Mouse (Mus musculus) midbrain, postnatal 0 days (tissue): ENCODE data around the gene Slc7a5. TPM values are rescaled to one million over a fixed set of nuclear protein-coding genes. Genes with fewer than 3 reads are reported as not detected.

Experiments used
- ATAC-seq: fragments of 200-750 bp; cut with Nextera tagmentation; 2 replicates; pipeline ENCODE4 v1.8.0; 2017; ENCODE audit warnings: moderate number of reproducible peaks, mild to moderate bottlenecking, moderate TSS enrichment, moderate library complexity; ENCODE audit not compliant: low FRiP score
- DNase-seq: peaks from one replicate; pipeline ENCODE4 v3.0.0-alpha.2; 2015; ENCODE audit warnings: low spot score
- H3K27ac ChIP-seq: fragments of 300-500 bp; sonication (generic); 2 replicates; pipeline ENCODE4 v1.5.1; 2014; ENCODE audit warnings: low read depth, mild to moderate bottlenecking, low read length, mixed read lengths
- H3K27me3 ChIP-seq: fragments of 300-500 bp; sonication (generic); 2 replicates; pipeline ENCODE4 v1.6.1; 2014; ENCODE audit warnings: low read length, control low read depth, mixed read lengths; ENCODE audit not compliant: insufficient read depth
- H3K36me3 ChIP-seq: fragments of 300-500 bp; sonication (generic); 2 replicates; pipeline ENCODE4 v1.6.1; 2014; ENCODE audit warnings: low read length, control low read depth, mixed read lengths; ENCODE audit not compliant: insufficient read depth
- H3K4me1 ChIP-seq: fragments of 300-500 bp; sonication (generic); 2 replicates; pipeline ENCODE4 v1.6.1; 2014; ENCODE audit warnings: mild to moderate bottlenecking, control low read depth, antibody characterized with exemption, low read length, mixed read lengths; ENCODE audit not compliant: insufficient read depth
- H3K4me2 ChIP-seq: fragments of 300-500 bp; sonication (generic); 2 replicates; pipeline ENCODE4 v1.6.1; 2014; ENCODE audit warnings: low read depth, mild to moderate bottlenecking, low read length, mixed read lengths; ENCODE audit not compliant: poor library complexity, severe bottlenecking
- H3K4me3 ChIP-seq: fragments of 300-500 bp; sonication (generic); 2 replicates; pipeline ENCODE4 v1.5.1; 2014; ENCODE audit warnings: low read depth, mild to moderate bottlenecking, low read length, moderate library complexity
- H3K9ac ChIP-seq: fragments of 300-500 bp; sonication (generic); replicated peaks from 2 replicates; pipeline ENCODE4 v1.6.1; 2014; ENCODE audit warnings: mild to moderate bottlenecking, low read length, moderate library complexity, mixed read lengths; ENCODE audit not compliant: poor library complexity, severe bottlenecking
- H3K9me3 ChIP-seq: fragments of 300-500 bp; sonication (generic); 2 replicates; pipeline ENCODE4 v1.6.1; 2016; ENCODE audit warnings: low read length, control low read depth
- CTCF ChIP-seq: IDR thresholded peaks from 2 replicates; pipeline ENCODE4 v1.5.1; 2016; ENCODE audit warnings: antibody characterized with exemption, mild to moderate bottlenecking
- WGBS: fragments of 180-500 bp; shearing (Covaris S2); extraction: QIAGEN DNeasy Blood & Tissue Kit; methylation state at CpG from one replicate; pipeline ENCODE4 v1.1.7; 2014; 5-methylcytosine and 5-hydroxymethylcytosine counted together
- polyA plus RNA-seq: library from polyadenylated mRNA; unstranded; fragments of >200 nt; fragmentation: Nextera tagmentation; extraction: Ambion mirVana; gene quantifications from 2 replicates; pipeline ENCODE4 v1.2.1, GENCODE M21; 2015
- total RNA-seq: library from RNA; depleted of rRNA; stranded (reverse); fragments of >200 nt; gene quantifications from 2 replicates; pipeline ENCODE4 v1.2.3, GENCODE M21; 2014

Slc7a5 gene
- total and polyA plus RNA-seq, 2 experiments from 2014 or later, result 64.5 to 115 TPM

- no peak for TF ChIP-seq CTCF
- H3K4me1 ChIP-seq, result no peaks in the 10 kb centered on the region
- H3K36me3 ChIP-seq, result peaks cover 54% of the 10 kb centered on the region
- 87% methylated on average over 5 of the region's 5 CpGs for WGBS
- no peak overlapping the region for H3K9ac ChIP-seq
- H3K4me3 ChIP-seq, result no peak overlapping the region
- no peak overlapping the region for H3K4me2 ChIP-seq
- H3K9me3 ChIP-seq, result no peaks in the 10 kb centered on the region
- no peak for DNase-seq
- no peak overlapping the region for H3K27ac ChIP-seq
- H3K27me3 ChIP-seq, result no peaks in the 10 kb centered on the region
- 0 out of 2 replicates have a peak, but pooled peaks have one; percentile 6 for ATAC-seq
Observed at GRCm38 (mm10) chr8:121881921-121882320, 25.6 kb downstream of the Slc7a5 start.

GRCm38 (mm10) chr8:121880818-121881217 is 26.7 kb downstream of the Slc7a5 start:
- H3K9me3 ChIP-seq, result no peaks in the 10 kb centered on the region
- no peak overlapping the region for H3K4me3 ChIP-seq
- ATAC-seq (no peak), DNase-seq (no peak)
- no peak overlapping the region for H3K9ac ChIP-seq
- H3K27me3 ChIP-seq, result no peaks in the 10 kb centered on the region
- no peak for TF ChIP-seq CTCF
- no peak overlapping the region for H3K4me2 ChIP-seq
- H3K27ac ChIP-seq, result no peak overlapping the region
- no peaks in the 10 kb centered on the region for H3K4me1 ChIP-seq
- 94% methylated on average over 1 of the region's 1 CpGs for WGBS
- H3K36me3 ChIP-seq, result peaks cover 44% of the 10 kb centered on the region

DNA sequence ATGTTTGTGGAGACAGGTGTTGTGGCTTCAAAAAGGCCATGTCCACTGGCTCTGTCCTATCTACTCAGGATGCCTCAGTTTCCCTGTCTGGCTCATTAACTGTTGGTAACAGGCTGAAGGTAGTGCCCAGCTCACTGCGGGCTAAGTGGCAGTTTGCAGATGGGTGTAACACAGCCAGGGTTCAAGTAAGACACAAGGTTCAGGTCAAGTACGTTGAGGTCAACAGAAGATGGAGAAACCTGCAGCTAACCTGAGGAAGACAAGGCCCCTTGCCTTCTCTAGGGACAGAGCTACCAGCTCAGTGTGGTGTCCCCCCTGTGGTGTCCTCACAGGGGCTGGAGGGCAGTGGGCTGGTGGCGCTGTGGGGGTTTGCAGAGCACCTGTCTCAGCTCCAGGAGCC is 27.8 kb downstream of the Slc7a5 start:
- H3K4me3 ChIP-seq, result no peak overlapping the region
- WGBS, result 80% methylated on average over 3 of the region's 3 CpGs
- H3K4me2 ChIP-seq, result no peak overlapping the region
- DNase-seq, result no peak
- H3K9ac ChIP-seq, result no peak overlapping the region
- peaks cover 35% of the 10 kb centered on the region for H3K36me3 ChIP-seq
- no peak for TF ChIP-seq CTCF
- H3K4me1 ChIP-seq, result no peaks in the 10 kb centered on the region
- no peak for ATAC-seq
- H3K9me3 ChIP-seq, result no peaks in the 10 kb centered on the region
- no peaks in the 10 kb centered on the region for H3K27me3 ChIP-seq
- no peak overlapping the region for H3K27ac ChIP-seq

DNA sequence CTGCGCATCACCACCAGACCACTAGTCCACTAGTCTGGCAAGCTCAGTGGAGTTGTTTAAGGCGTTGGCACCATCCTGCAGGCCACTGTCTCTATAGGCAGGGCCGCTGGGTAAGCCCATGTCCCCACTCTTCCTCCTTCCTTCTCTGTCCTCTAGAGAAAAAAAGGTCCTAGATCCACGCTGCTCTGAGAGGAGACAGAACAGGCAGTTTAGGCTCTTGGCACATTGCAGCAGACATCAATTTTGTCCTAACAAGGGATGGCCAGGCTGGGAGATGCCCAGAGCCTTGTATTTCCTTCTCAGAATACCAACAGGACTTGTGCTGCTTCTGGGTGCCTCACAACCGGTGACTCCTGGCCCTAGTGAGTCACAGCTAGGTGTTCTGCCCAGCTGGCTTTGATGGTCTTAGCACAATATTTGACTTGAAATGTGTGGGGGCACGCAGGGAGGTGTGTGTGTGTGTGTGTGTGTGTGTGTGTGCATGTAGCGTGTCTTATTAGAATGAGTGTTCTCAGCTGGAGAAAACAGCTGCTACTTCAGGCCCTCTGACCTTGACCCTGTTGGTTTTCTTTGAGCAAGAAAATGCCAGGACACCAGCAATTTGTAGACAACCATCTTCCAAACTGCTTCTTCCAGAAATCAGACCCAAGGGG is 29.5 kb downstream of the Slc7a5 start:
- H3K9me3 ChIP-seq, result no peaks in the 10 kb centered on the region
- TF ChIP-seq CTCF, result no peak
- H3K9ac ChIP-seq, result no peak overlapping the region
- no peaks in the 10 kb centered on the region for H3K4me1 ChIP-seq
- DNase-seq, result no peak
- H3K27me3 ChIP-seq, result no peaks in the 10 kb centered on the region
- H3K36me3 ChIP-seq, result peaks cover 20% of the 10 kb centered on the region
- WGBS, result 90% methylated on average over 7 of the region's 7 CpGs
- no peak overlapping the region for H3K4me2 ChIP-seq
- no peak overlapping the region for H3K27ac ChIP-seq
- H3K4me3 ChIP-seq, result no peak overlapping the region
- no peak for ATAC-seq

DNA sequence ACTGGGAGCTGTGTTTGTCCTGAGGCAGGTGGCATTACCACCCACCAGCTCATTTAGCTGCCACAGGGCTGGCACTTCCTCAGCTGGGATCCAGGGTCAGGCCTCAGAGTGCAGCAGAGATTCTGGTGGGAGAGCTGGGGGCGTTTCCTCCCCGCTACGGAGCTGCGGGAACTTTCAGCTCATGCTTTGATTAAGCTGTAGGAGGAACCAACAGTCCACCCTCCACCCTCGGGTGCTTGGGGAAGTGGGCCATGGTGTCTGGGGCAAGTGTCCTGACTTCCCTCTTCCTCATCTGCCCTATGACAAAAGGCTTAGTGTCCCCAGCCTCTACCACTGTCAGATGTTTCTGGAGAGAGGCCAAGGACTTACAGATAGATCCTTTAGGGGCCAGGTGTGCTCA is 30.3 kb downstream of the Slc7a5 start:
- whole genome bisulfite sequencing, result 75% methylated on average over 5 of the region's 5 CpGs
- H3K27me3 ChIP-seq, result no peaks in the 10 kb centered on the region
- H3K4me2 ChIP-seq, result no peak overlapping the region
- no peak overlapping the region for H3K4me3 ChIP-seq
- peaks cover 3% of the 10 kb centered on the region; the same call in 1 of the 2 replicates for H3K4me1 ChIP-seq
- no peak for TF ChIP-seq CTCF
- DNase-seq (no peak), ATAC-seq (no peak)
- H3K36me3 ChIP-seq, result peaks cover 15% of the 10 kb centered on the region
- H3K9ac ChIP-seq, result no peak overlapping the region
- no peaks in the 10 kb centered on the region for H3K9me3 ChIP-seq
- no peak overlapping the region for H3K27ac ChIP-seq

- TF ChIP-seq CTCF, result no peak
- 85% methylated on average over 9 of the region's 9 CpGs for WGBS
Observed at GRCm38 (mm10) chr8:121875517-121875916, 32.0 kb downstream of the Slc7a5 start.

More at GRCm38 (mm10) chr8:121875517-121875916, 32.0 kb downstream of the Slc7a5 start:
- H3K4me3 ChIP-seq, result no peak overlapping the region
- no peaks in the 10 kb centered on the region for H3K9me3 ChIP-seq
- DNase-seq (no peak), ATAC-seq (no peak)
- H3K9ac ChIP-seq, result no peak overlapping the region
- H3K36me3 ChIP-seq, result peaks cover 4% of the 10 kb centered on the region; the same call in 1 of the 2 replicates
- no peak overlapping the region for H3K27ac ChIP-seq
- no peaks in the 10 kb centered on the region for H3K27me3 ChIP-seq
- H3K4me1 ChIP-seq, result peaks cover 7% of the 10 kb centered on the region; the same call in 1 of the 2 replicates
- H3K4me2 ChIP-seq, result no peak overlapping the region
